Mouse (Mus musculus) thymus, adult 2 months (tissue): ENCODE measurements around the gene Tpcn1.
A peak's percentile ranks its signal among the peaks of the same experiment; 100 is the strongest.

Experiments used
- CTCF ChIP-seq: fragments of 200-500 bp; IDR thresholded peaks from 2 replicates; pipeline ENCODE4 v1.5.1; 2012; ENCODE audit warnings: mild to moderate bottlenecking, control low read depth, low read length, moderate library complexity, borderline replicate concordance; ENCODE audit not compliant: control insufficient read depth, poor library complexity, insufficient read depth; ENCODE audit errors: extremely low read depth
- POLR2A ChIP-seq: fragments of 200-500 bp; IDR thresholded peaks from 2 replicates; pipeline ENCODE4 v1.6.1; 2012; ENCODE audit warnings: mild to moderate bottlenecking, low read length, control low read depth, moderate library complexity; ENCODE audit not compliant: control insufficient read depth, poor library complexity, insufficient read depth; ENCODE audit errors: extremely low read depth

DNA sequence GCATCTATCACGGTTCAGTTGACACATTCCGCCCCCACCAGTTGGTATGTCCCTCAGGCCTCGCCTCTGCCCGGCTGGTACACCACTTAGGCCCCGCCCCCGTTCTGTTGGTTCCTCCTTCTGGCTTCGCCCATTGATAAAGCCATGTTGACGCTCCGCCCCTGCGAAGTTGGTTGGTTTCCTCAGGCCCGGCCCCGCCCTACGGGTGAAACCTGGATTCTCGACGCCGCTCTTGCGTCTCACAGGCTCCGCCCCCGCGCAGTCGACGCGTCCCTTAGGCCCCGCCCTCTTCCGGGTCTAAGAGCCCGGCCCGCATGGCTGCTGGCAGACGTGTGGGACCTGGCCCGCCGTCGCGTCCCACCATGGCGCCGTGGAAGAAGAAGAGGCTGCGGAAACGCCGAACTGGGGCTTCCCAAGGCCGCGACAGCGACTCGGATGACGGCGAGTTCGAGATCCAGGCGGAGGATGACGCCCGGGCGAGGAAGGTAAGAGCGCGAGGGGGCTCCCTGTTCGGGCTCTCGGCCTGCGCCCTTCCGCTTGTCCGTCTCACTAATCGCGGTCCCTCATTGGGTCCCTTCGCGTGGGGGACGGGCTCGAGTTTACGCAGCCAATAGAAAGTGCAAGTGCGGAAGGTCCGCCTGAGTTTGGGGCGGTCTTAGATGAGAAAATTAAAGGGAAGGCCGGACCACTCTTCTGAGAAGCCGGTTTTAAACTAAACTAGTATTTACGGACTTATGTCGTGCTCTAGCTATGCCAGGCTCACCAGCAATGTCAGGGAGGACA, 24.5 kb upstream of the Tpcn1 start:
- TF ChIP-seq POLR2A (peak; percentile 99), CTCF (peak; percentile 66)
